Comparison of ENCODE assay signal across 37 mouse cellular contexts in genomic region chr3:37268338-37268737, GRCm38 (mm10). TPM values are rescaled to one million over a fixed set of nuclear protein-coding genes. Genes with fewer than 3 reads are reported as not detected.
DNase-seq lines count a peak whose midpoint lies in the region; ATAC-seq and TF ChIP-seq lines count a peak whose summit lies in the region.
"Had no signal": no experiment of that assay in that cellular context is flagged by ENCODE, and none has a peak within 500 bp of the region (broad histone marks: within the 10 kb centered on the region; RNA-seq: fewer than 3 reads in every experiment).

No protein-coding gene starts in this region.

- no peaks in the 10 kb centered on the region for H3K79me2 ChIP-seq in CH12.LX (replicated peaks; ENCODE audit: control insufficient read depth, extremely low read depth, insufficient read depth, poor library complexity, severe bottlenecking)

- H3K27me3 ChIP-seq in CH12.LX (replicated peaks): no peaks in the 10 kb centered on the region
- H3K27me3 ChIP-seq: forebrain, embryonic 13.5 days; heart, embryonic 15.5 days; hindbrain, embryonic 12.5 days; limb, embryonic 15.5 days; midbrain, embryonic 13.5 days; neural tube, embryonic 13.5 days; stomach, embryonic 15.5 days had no signal

- H3K4me3 ChIP-seq in CH12.LX (replicated peaks in 1 of 3; ENCODE audit: low read depth in 2 of 3, low read length in 2 of 3, poor library complexity in 1 of 3): no peak overlapping the region
- H3K4me3 ChIP-seq: forebrain, embryonic 13.5 days; heart, adult 2 months; heart, embryonic 15.5 days; hindbrain, embryonic 12.5 days; layer of hippocampus, adult 2 months; limb, embryonic 10.5 days; limb, embryonic 15.5 days; liver, embryonic 13.5 days; midbrain, embryonic 13.5 days; neural tube, embryonic 13.5 days; stomach, embryonic 15.5 days had no signal

- peaks cover 3 to 21% of the 10 kb centered on the region in 2 experiments; a peak in 3 of 4 replicates for H3K4me1 ChIP-seq in CH12.LX (ENCODE audit: control insufficient read depth in 1 of 2, insufficient read depth in 2 of 2)
- H3K4me1 ChIP-seq: forebrain, embryonic 13.5 days; heart, embryonic 15.5 days; hindbrain, embryonic 12.5 days; limb, embryonic 10.5 days; limb, embryonic 15.5 days; liver, embryonic 13.5 days; midbrain, embryonic 13.5 days; neural tube, embryonic 13.5 days; stomach, embryonic 15.5 days had no signal

- in situ Hi-C loops in CH12.LX (cut with MboI; ENCODE audit: low pct_ligation_motif_present, low pct_unique_long_range_greater_than_20kb, low sequenced_read_pairs): loop anchor here (5.0 kb wide), 1 partner anchor 46 kb away; no protein-coding TSS in a partner anchor

- no peak for TF ChIP-seq POLR2A in CH12.LX (IDR thresholded peaks at IDR 0.05; ENCODE audit: low read depth, low read length)

- TF ChIP-seq CTCF in CH12.LX (conservative IDR thresholded peaks at IDR 0.05 in 1 of 2, IDR thresholded peaks at IDR 0.05 in 1 of 2; ENCODE audit: low read depth in 2 of 2, low read length in 2 of 2): no peak

- no peak for TF ChIP-seq RAD21 in CH12.LX (IDR thresholded peaks at IDR 0.05; ENCODE audit: low read depth, low read length)

- ATAC-seq in inflammation-experienced regulatory T-cells, adult 6 months: peak; percentile 65
- ATAC-seq: forebrain, embryonic 13.5 days; hindbrain, postnatal 0 days; intestine, embryonic 16.5 days; lung, postnatal 0 days; midbrain, embryonic 13.5 days had no signal

- no peaks in the 10 kb centered on the region for H3K36me3 ChIP-seq in CH12.LX (replicated peaks in 1 of 2; ENCODE audit: control insufficient read depth in 1 of 2, insufficient read depth in 1 of 2, low read length in 1 of 2)
- H3K36me3 ChIP-seq: heart, embryonic 15.5 days; hindbrain, embryonic 12.5 days; limb, embryonic 10.5 days; limb, embryonic 15.5 days; liver, embryonic 13.5 days; midbrain, embryonic 13.5 days; neural tube, embryonic 13.5 days; stomach, embryonic 15.5 days had no signal

- H3K9me3 ChIP-seq in CH12.LX (replicated peaks; ENCODE audit: low read length): no peaks in the 10 kb centered on the region
- H3K9me3 ChIP-seq: forebrain, embryonic 13.5 days; heart, embryonic 15.5 days; hindbrain, embryonic 12.5 days; limb, embryonic 10.5 days; limb, embryonic 15.5 days; liver, embryonic 13.5 days; midbrain, embryonic 13.5 days; neural tube, embryonic 13.5 days; stomach, embryonic 15.5 days had no signal

- no peak overlapping the region for H3K9ac ChIP-seq in CH12.LX (ENCODE audit: insufficient read depth, low read depth)
- H3K9ac ChIP-seq: forebrain, embryonic 13.5 days; heart, embryonic 15.5 days; hindbrain, embryonic 12.5 days; limb, embryonic 15.5 days; liver, embryonic 13.5 days; midbrain, embryonic 13.5 days; neural tube, embryonic 13.5 days; stomach, embryonic 15.5 days had no signal

- dilution Hi-C loops in CH12.LX (cut with MboI; ENCODE audit: extremely low pct_ligation_motif_present, extremely low pct_unique_long_range_greater_than_20kb, low sequenced_read_pairs): no loop called here

- peak; percentile 23 for DNase-seq in layer of hippocampus, adult 9-11 months
- DNase-seq in layer of hippocampus, postnatal 36 days: no peak
- peak; percentile 11 to 18 for DNase-seq in right cerebral cortex, adult 2 months (ENCODE audit: low spot score in 2 of 2)
- DNase-seq in right cerebral cortex, postnatal 10 days (ENCODE audit: low spot score in 2 of 2): no peak
- DNase-seq in CH12.LX (ENCODE audit: extremely low read depth): peak; percentile 49
- DNase-seq in lung, postnatal 10 days: no peak
- no peak for DNase-seq in gastrocnemius, postnatal 4 days (ENCODE audit: low spot score in 2 of 2)
- DNase-seq: adrenal gland, adult 2 months; adrenal gland, postnatal 36 days; B cell, adult 2 months; cerebellum, adult 2 months; cerebellum, postnatal 36 days; gastrocnemius, postnatal 36 days; heart, adult 2 months; kidney, adult 9 months; kidney, postnatal 36 days; liver, embryonic 13.5 days; lung, adult 18-20 months had no signal

- no peak overlapping the region; the same call in 1 of the 2 replicates for H3K4me2 ChIP-seq in CH12.LX (ENCODE audit: insufficient read depth, low read depth, poor library complexity, severe bottlenecking)
- H3K4me2 ChIP-seq: forebrain, embryonic 13.5 days; heart, embryonic 15.5 days; hindbrain, embryonic 12.5 days; limb, embryonic 15.5 days; liver, embryonic 13.5 days; midbrain, embryonic 13.5 days; neural tube, embryonic 13.5 days; stomach, embryonic 15.5 days had no signal

- TF ChIP-seq EP300 in CH12.LX (IDR thresholded peaks at IDR 0.05; ENCODE audit: low read length): peak; percentile 70

- H3K27ac ChIP-seq in CH12.LX (ENCODE audit: insufficient read depth, low read depth): no peak overlapping the region
- H3K27ac ChIP-seq: forebrain, embryonic 13.5 days; heart, adult 2 months; heart, embryonic 15.5 days; hindbrain, embryonic 12.5 days; hindbrain, postnatal 0 days; layer of hippocampus, adult 2 months; limb, embryonic 10.5 days; limb, embryonic 15.5 days; liver, embryonic 13.5 days; macrophage; midbrain, embryonic 13.5 days; neural tube, embryonic 13.5 days; stomach, embryonic 15.5 days had no signal

TF ChIP-seq in CH12.LX, 34 proteins besides CTCF, POLR2A, EP300 and RAD21 (continues in another document):
- TF ChIP-seq CHD2 (IDR thresholded peaks at IDR 0.05; ENCODE audit: low read length) (no peak), USF2 (conservative IDR thresholded peaks at IDR 0.05; ENCODE audit: low read depth, low read length) (no peak), MAZ (IDR thresholded peaks at IDR 0.05; ENCODE audit: low read depth, low read length) (no peak), TCF12 (IDR thresholded peaks at IDR 0.05; ENCODE audit: low read depth, low read length) (peak; percentile 65), ETS1 (conservative IDR thresholded peaks at IDR 0.05; ENCODE audit: low read depth, low read length) (peak; percentile 58), SIN3A (IDR thresholded peaks at IDR 0.05; ENCODE audit: low read length) (0 out of 2 replicates have a peak, but pooled peaks have one; percentile 32), KAT2A (IDR thresholded peaks at IDR 0.05; ENCODE audit: insufficient replicate concordance, low read length) (no peak), ELF1 (IDR thresholded peaks at IDR 0.05; ENCODE audit: low read depth, low read length) (no peak), MEF2A (IDR thresholded peaks at IDR 0.05; ENCODE audit: borderline replicate concordance, low read depth, low read length) (0 out of 2 replicates have a peak, but pooled peaks have one; percentile 8), GABPA (IDR thresholded peaks at IDR 0.05; ENCODE audit: insufficient replicate concordance, low read depth, low read length) (no peak), BHLHE40 (IDR thresholded peaks at IDR 0.05; ENCODE audit: low read depth, low read length) (peak; percentile 93), ZKSCAN1 (IDR thresholded peaks at IDR 0.05; ENCODE audit: borderline replicate concordance, low read depth, low read length) (no peak), MAX (IDR thresholded peaks at IDR 0.05; ENCODE audit: low read length) (0 out of 2 replicates have a peak, but pooled peaks have one; percentile 12), IRF4 (IDR thresholded peaks at IDR 0.05; ENCODE audit: low read depth, low read length) (peak; percentile 71), HCFC1 (IDR thresholded peaks at IDR 0.05; ENCODE audit: low read depth, low read length) (no peak), USF1 (IDR thresholded peaks at IDR 0.05; ENCODE audit: low read depth, low read length) (no peak), ZC3H11A (IDR thresholded peaks at IDR 0.05; ENCODE audit: low read depth, low read length) (no peak), RCOR1 (conservative IDR thresholded peaks at IDR 0.05; ENCODE audit: low read depth, low read length) (no peak), MYC (IDR thresholded peaks at IDR 0.05; ENCODE audit: low read depth, low read length) (0 out of 2 replicates have a peak, but pooled peaks have one; percentile 49), E2F4 (IDR thresholded peaks at IDR 0.05; ENCODE audit: insufficient replicate concordance, low read depth, low read length) (no peak), MAFK (IDR thresholded peaks at IDR 0.05; ENCODE audit: insufficient replicate concordance, low read length) (0 out of 2 replicates have a peak, but pooled peaks have one; percentile 32), NELFE (IDR thresholded peaks at IDR 0.05; ENCODE audit: low read depth, low read length) (no peak), ZNF384 (IDR thresholded peaks at IDR 0.05; ENCODE audit: low read depth, low read length) (no peak), ZMIZ1 (IDR thresholded peaks at IDR 0.05; ENCODE audit: low read depth, low read length) (no peak), JUND (conservative IDR thresholded peaks at IDR 0.05; ENCODE audit: low read depth, low read length) (no peak), JUN (IDR thresholded peaks at IDR 0.05; ENCODE audit: insufficient read depth, low read depth, low read length) (peak; percentile 4; the same call in 1 of the 2 replicates), NRF1 (IDR thresholded peaks at IDR 0.05; ENCODE audit: low read depth, low read length) (0 out of 2 replicates have a peak, but pooled peaks have one; percentile 23), CHD1 (IDR thresholded peaks at IDR 0.05; ENCODE audit: low read depth, low read length) (no peak), UBTF (IDR thresholded peaks at IDR 0.05; ENCODE audit: low read depth, low read length) (no peak)

RNA-seq across cellular contexts. Expression of gene Il21, which starts 35.9 kb away (rescaled TPM):
- total RNA-seq in layer of hippocampus, postnatal 36 days (2021): not detected
- total RNA-seq in CH12.LX (2012; rRNA removed) (not detected in 2 replicates), CH12.LX (2014; rRNA removed) (not detected in 2 replicates)
- polyA plus RNA-seq in CH12.LX (2012; ENCODE audit: insufficient read length, low read depth): not detected in 2 replicates
- polyA plus RNA-seq in inflammation-experienced regulatory T-cells, adult 6 months (2017; shearing (Covaris generic)): 10 to 100 TPM in 1 of 3 experiments, 1 to 10 TPM in 2; 3.7 to 11.3 (median 6.7) TPM
- not detected for total RNA-seq in gastrocnemius, postnatal 4 days (2021)
- total RNA-seq: adrenal gland, adult 2 months; adrenal gland, postnatal 36 days; gastrocnemius, adult 18-20 months; gastrocnemius, postnatal 36 days; heart, adult 2 months; heart, postnatal 25 days; hindbrain, postnatal 0 days; megakaryocyte-erythroid progenitor cell, adult 5-6 weeks had no signal
- polyA plus RNA-seq: adrenal gland, adult 2 months; embryonic facial prominence, embryonic 11.5 days; forebrain, embryonic 13.5 days; heart, adult 2 months; heart, embryonic 15.5 days; hindbrain, embryonic 12.5 days; hindbrain, postnatal 0 days; intestine, embryonic 16.5 days; limb, embryonic 10.5 days; limb, embryonic 15.5 days; liver, embryonic 13.5 days; lung, postnatal 0 days; macrophage; neural tube, embryonic 13.5 days; small intestine, adult 2 months; stomach, embryonic 15.5 days had no signal

RNA-seq across cellular contexts. Expression of gene Bbs12, which starts 44.0 kb away (rescaled TPM):
- 1 to 10 TPM; 5.8 to 7.5 TPM for total RNA-seq in layer of hippocampus, postnatal 36 days (2021)
- total RNA-seq in CH12.LX (2012; rRNA removed) (3.2 and 4.1 TPM in 2 replicates), CH12.LX (2014; rRNA removed) (8.3 and 8.8 TPM in 2 replicates)
- 3.3 and 4.0 TPM in 2 replicates for polyA plus RNA-seq in CH12.LX (2012; ENCODE audit: insufficient read length, low read depth)
- 1 to 10 TPM; 4.4 to 7.7 (median 7.7) TPM for polyA plus RNA-seq in inflammation-experienced regulatory T-cells, adult 6 months (2017; shearing (Covaris generic))
- total RNA-seq in gastrocnemius, postnatal 4 days (2021): 1 to 10 TPM; 3.8 to 4.0 TPM

RNA-seq across cellular contexts. Expression of gene Cetn4, which starts 44.2 kb away (rescaled TPM):
- 10 to 100 TPM in 1 of 2 experiments, 1 to 10 TPM in 1; 8.9 to 10.5 TPM for total RNA-seq in layer of hippocampus, postnatal 36 days (2021)
- 0.46 and 0.89 TPM in 2 replicates for total RNA-seq in CH12.LX (2012; rRNA removed)
- 2.2 and 2.9 TPM in 2 replicates for total RNA-seq in CH12.LX (2014; rRNA removed)
- 1.4 and 2.6 TPM in 2 replicates for polyA plus RNA-seq in CH12.LX (2012; ENCODE audit: insufficient read length, low read depth)
- polyA plus RNA-seq in inflammation-experienced regulatory T-cells, adult 6 months (2017; shearing (Covaris generic)): 1 to 10 TPM in 2 of 3 experiments, not detected in 1; 1.1 to 1.5 TPM
- 1 to 10 TPM; 1.7 to 1.8 TPM for total RNA-seq in gastrocnemius, postnatal 4 days (2021)
- polyA plus RNA-seq: small intestine, adult 2 months had no signal

Comparison
In these comparisons a context has a peak if more than half of its experiments do, and no peak if none do; other contexts are left out.
1. DNase-seq: peak in layer of hippocampus, adult 9-11 months (single experiment), right cerebral cortex, adult 2 months (2 of 2) and CH12.LX (single experiment); none in layer of hippocampus, postnatal 36 days (0 of 2), right cerebral cortex, postnatal 10 days (0 of 2), lung, postnatal 10 days (single experiment) and gastrocnemius, postnatal 4 days (0 of 2).